Mouse (Mus musculus) heart, embryonic 12.5 days (tissue): ENCODE results near the gene Nkain4. TPM values are rescaled to one million over a fixed set of nuclear protein-coding genes. Genes with fewer than 3 reads are reported as not detected.

Source experiments
- ATAC-seq: fragments of 200-750 bp; cut with Nextera tagmentation; 2 replicates; pipeline ENCODE4 v1.8.0; 2017; ENCODE audit warnings: moderate TSS enrichment, moderate library complexity; ENCODE audit not compliant: insufficient number of reproducible peaks, low FRiP score
- H3K27ac ChIP-seq: fragments of 300-500 bp; sonication (generic); 2 replicates; pipeline ENCODE4 v1.5.1; 2016; ENCODE audit warnings: mild to moderate bottlenecking, moderate library complexity; ENCODE audit not compliant: poor library complexity, severe bottlenecking
- H3K27me3 ChIP-seq: fragments of 300-500 bp; sonication (generic); replicated peaks from 2 replicates; pipeline ENCODE4 v1.6.1; 2016; ENCODE audit warnings: mild to moderate bottlenecking, moderate library complexity
- H3K36me3 ChIP-seq: fragments of 300-500 bp; sonication (generic); 2 replicates; pipeline ENCODE4 v1.6.1; 2016; ENCODE audit warnings: mild to moderate bottlenecking, moderate library complexity
- H3K4me1 ChIP-seq: fragments of 300-500 bp; sonication (generic); replicated peaks from 2 replicates; pipeline ENCODE4 v1.6.1; 2016; ENCODE audit warnings: mild to moderate bottlenecking
- H3K4me2 ChIP-seq: fragments of 300-500 bp; sonication (generic); 2 replicates; pipeline ENCODE4 v1.6.1; 2016; ENCODE audit warnings: mild to moderate bottlenecking, moderate library complexity
- H3K4me3 ChIP-seq: fragments of 300-500 bp; sonication (generic); 2 replicates; pipeline ENCODE4 v1.5.1; 2016; ENCODE audit warnings: mild to moderate bottlenecking
- H3K9ac ChIP-seq: fragments of 300-500 bp; sonication (generic); 2 replicates; pipeline ENCODE4 v1.6.1; 2016; ENCODE audit warnings: mild to moderate bottlenecking, moderate library complexity
- H3K9me3 ChIP-seq: fragments of 300-500 bp; sonication (generic); replicated peaks from 2 replicates; pipeline ENCODE4 v1.6.1; 2016; ENCODE audit warnings: mild to moderate bottlenecking, moderate library complexity
- WGBS: fragments of 180-500 bp; shearing (Covaris S2); methylation state at CpG from one replicate; pipeline ENCODE4 v1.1.7; 2016; 5-methylcytosine and 5-hydroxymethylcytosine counted together
- polyA plus RNA-seq: library from polyadenylated mRNA; unstranded; fragments of >200 nt; fragmentation: Nextera tagmentation; extraction: Ambion mirVana; gene quantifications from 2 replicates; pipeline ENCODE4 v1.2.1, GENCODE M21; 2016

Nkain4 gene
- polyA plus RNA-seq, 1 experiment from 2014 or later: 37.1 TPM

DNA sequence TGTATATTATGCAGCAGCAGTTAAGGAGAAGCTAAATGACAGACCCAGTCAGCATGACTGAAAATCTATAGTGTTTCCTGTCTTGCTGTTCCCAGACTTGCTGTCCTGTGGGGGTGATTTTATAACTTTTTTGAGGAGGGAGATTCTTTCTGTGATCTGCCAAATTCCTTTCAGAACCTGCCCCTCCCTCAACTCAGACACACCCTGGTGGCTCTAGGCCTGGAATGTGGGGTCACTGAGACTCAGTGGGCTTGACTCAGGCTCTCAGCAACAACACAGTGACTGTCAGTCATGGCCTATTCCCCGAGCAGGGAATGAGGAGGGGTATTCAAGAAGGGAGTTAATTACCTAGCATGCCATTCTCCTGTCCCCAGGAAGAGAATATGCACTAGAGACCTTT is 4.6 kb downstream of the Nkain4 start:
- ATAC-seq: no peak
- Histone ChIP-seq H3K4me3 (no peak overlapping the region), H3K4me2 (no peak overlapping the region), H3K27ac (no peak overlapping the region), H3K27me3 (peaks cover 21% of the 10 kb centered on the region), H3K36me3 (no peaks in the 10 kb centered on the region), H3K9me3 (no peaks in the 10 kb centered on the region), H3K4me1 (peaks cover 33% of the 10 kb centered on the region), H3K9ac (no peak overlapping the region)
- 47% methylated on average over 1 of the region's 1 CpGs for WGBS

GRCm38 (mm10) chr2:180941869-180942268 is 12.6 kb downstream of the Nkain4 start:
- peak; percentile 66; the same call in 1 of the 2 replicates for ATAC-seq
- H3K4me3 ChIP-seq: no peak overlapping the region
- no peak overlapping the region for H3K4me2 ChIP-seq
- 0 out of 2 replicates have a peak, but pooled peaks cover 6% of the 10 kb centered on the region for H3K27me3 ChIP-seq
- H3K36me3 ChIP-seq: no peaks in the 10 kb centered on the region
- H3K27ac ChIP-seq: peak overlapping the region; percentile 48; the same call in 1 of the 2 replicates
- no peak overlapping the region for H3K9ac ChIP-seq
- H3K9me3 ChIP-seq: no peaks in the 10 kb centered on the region
- peaks cover 11% of the 10 kb centered on the region for H3K4me1 ChIP-seq

GRCm38 (mm10) chr2:180940187-180940586 is 14.3 kb downstream of the Nkain4 start:
- H3K4me2 ChIP-seq: no peak overlapping the region
- peaks cover 11% of the 10 kb centered on the region for H3K4me1 ChIP-seq
- no peak overlapping the region for H3K27ac ChIP-seq
- no peaks in the 10 kb centered on the region for H3K9me3 ChIP-seq
- no peak overlapping the region for H3K4me3 ChIP-seq
- no peaks in the 10 kb centered on the region for H3K36me3 ChIP-seq
- H3K9ac ChIP-seq: no peak overlapping the region
- no peak for ATAC-seq
- 0 out of 2 replicates have a peak, but pooled peaks cover 6% of the 10 kb centered on the region for H3K27me3 ChIP-seq

GRCm38 (mm10) chr2:180932418-180932817 is 22.1 kb downstream of the Nkain4 start:
- 0 out of 2 replicates have a peak, but pooled peaks cover 19% of the 10 kb centered on the region for H3K27me3 ChIP-seq
- no peak for ATAC-seq
- 74% methylated on average over 1 of the region's 1 CpGs for WGBS
- peaks cover 5% of the 10 kb centered on the region; the same call in 1 of the 2 replicates for H3K4me1 ChIP-seq
- no peak overlapping the region for H3K4me2 ChIP-seq
- H3K9me3 ChIP-seq: no peaks in the 10 kb centered on the region
- H3K36me3 ChIP-seq: no peaks in the 10 kb centered on the region
- no peak overlapping the region for H3K9ac ChIP-seq
- no peak overlapping the region for H3K27ac ChIP-seq
- H3K4me3 ChIP-seq: no peak overlapping the region

- ATAC-seq: no peak
- Histone ChIP-seq H3K9ac (no peak within 1 kb of the TSS; the same call in 1 of the 2 replicates), H3K9me3 (no peaks in the 10 kb centered on the region), H3K4me3 (no peak within 1 kb of the TSS), H3K4me2 (no peak within 1 kb of the TSS), H3K27me3 (peaks cover 15% of the 10 kb centered on the region; the same call in 1 of the 2 replicates), H3K4me1 (peaks cover 5% of the 10 kb centered on the region; the same call in 1 of the 2 replicates), H3K36me3 (no peaks in the 10 kb centered on the region), H3K27ac (no peak within 1 kb of the TSS)
- WGBS: 46% methylated on average over 4 of the region's 4 CpGs
Measured at GRCm38 (mm10) chr2:180928723-180929122, 25.8 kb downstream of the Nkain4 start, which contains the start of gene Birc7. Birc7 (plus strand) TSS chr2:180929023.

- H3K36me3 ChIP-seq: no peaks in the 10 kb centered on the region
- 7% methylated on average over 4 of the region's 4 CpGs for WGBS
Measured at GRCm38 (mm10) chr2:180925176-180925575, 29.3 kb downstream of the Nkain4 start.

GRCm38 (mm10) chr2:180922739-180923138 is 31.8 kb downstream of the Nkain4 start:
- 82% methylated on average over 6 of the region's 6 CpGs for WGBS
- Histone ChIP-seq H3K4me1 (peaks cover 10% of the 10 kb centered on the region), H3K4me3 (no peak overlapping the region), H3K4me2 (no peak overlapping the region), H3K27me3 (no peaks in the 10 kb centered on the region; the same call in 1 of the 2 replicates), H3K9me3 (no peaks in the 10 kb centered on the region), H3K9ac (no peak overlapping the region), H3K36me3 (peaks cover 9% of the 10 kb centered on the region), H3K27ac (no peak overlapping the region)
- ATAC-seq: no peak

More at GRCm38 (mm10) chr2:180925176-180925575, 29.3 kb downstream of the Nkain4 start:
- Histone ChIP-seq H3K4me3 (no peak overlapping the region), H3K9me3 (no peaks in the 10 kb centered on the region), H3K4me2 (no peak overlapping the region), H3K9ac (no peak overlapping the region), H3K4me1 (peaks cover 7% of the 10 kb centered on the region; the same call in 1 of the 2 replicates), H3K27me3 (no peaks in the 10 kb centered on the region; the same call in 1 of the 2 replicates), H3K27ac (no peak overlapping the region)
- no peak for ATAC-seq

DNA sequence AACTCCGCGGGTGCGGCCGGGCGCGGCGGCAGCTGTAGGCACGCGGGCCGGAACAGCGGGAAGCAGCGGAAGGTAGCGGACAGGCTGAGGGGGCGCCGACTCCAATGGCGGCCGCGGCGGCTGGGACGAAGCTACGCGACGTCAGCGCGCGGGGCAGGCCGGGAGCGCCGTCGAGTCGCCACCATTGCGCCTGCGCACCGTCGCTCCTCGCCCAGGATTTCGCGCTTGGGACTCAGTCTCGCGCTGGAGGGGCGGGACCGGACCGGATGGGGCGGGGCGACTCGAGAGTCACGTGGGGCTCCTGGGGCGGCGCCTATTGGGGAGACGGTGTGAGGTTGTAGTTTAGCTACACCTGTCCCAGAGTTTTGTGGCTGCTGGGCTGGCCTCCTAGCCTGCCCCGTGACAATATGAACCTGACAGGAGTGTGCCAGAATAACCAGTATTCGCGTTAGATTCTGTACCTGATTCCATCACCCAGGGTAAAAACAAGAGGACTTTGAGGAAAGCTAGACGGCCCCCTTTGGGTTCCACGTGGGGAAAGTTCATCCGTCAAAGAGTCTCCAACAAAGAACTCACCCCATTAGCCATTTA is 33.6 kb downstream of the Nkain4 start, which contains the start of gene Ythdf1:
Gene Ythdf1 (minus strand): TSS at position 140 of the 591 bp plus-strand sequence.
- peak; percentile 98 for ATAC-seq
- H3K27ac ChIP-seq: peak within 1 kb of the TSS; percentile 82
- H3K36me3 ChIP-seq: peaks cover 23% of the 10 kb centered on the region
- peak within 1 kb of the TSS; percentile 98 for H3K9ac ChIP-seq
- H3K27me3 ChIP-seq: no peaks in the 10 kb centered on the region; the same call in 1 of the 2 replicates
- H3K4me1 ChIP-seq: peaks cover 15% of the 10 kb centered on the region
- H3K9me3 ChIP-seq: no peaks in the 10 kb centered on the region
- under 1% methylated on average over 56 of the region's 56 CpGs for WGBS
- peak within 1 kb of the TSS; percentile 96 for H3K4me3 ChIP-seq
- H3K4me2 ChIP-seq: peak within 1 kb of the TSS; percentile 85

GRCm38 (mm10) chr2:180919913-180920809 is 34.3 kb downstream of the Nkain4 start:
- peaks cover 30% of the 10 kb centered on the region for H3K36me3 ChIP-seq
- peak overlapping the region; percentile 85 for H3K4me2 ChIP-seq
- peak overlapping the region; percentile 82 for H3K27ac ChIP-seq
- H3K4me3 ChIP-seq: peak overlapping the region; percentile 96
- peak; percentile 48 for ATAC-seq
- H3K27me3 ChIP-seq: no peaks in the 10 kb centered on the region; the same call in 1 of the 2 replicates
- under 1% methylated on average over 61 of the region's 61 CpGs for WGBS
- H3K4me1 ChIP-seq: peaks cover 21% of the 10 kb centered on the region
- H3K9me3 ChIP-seq: no peaks in the 10 kb centered on the region
- H3K9ac ChIP-seq: peak overlapping the region; percentile 98

DNA sequence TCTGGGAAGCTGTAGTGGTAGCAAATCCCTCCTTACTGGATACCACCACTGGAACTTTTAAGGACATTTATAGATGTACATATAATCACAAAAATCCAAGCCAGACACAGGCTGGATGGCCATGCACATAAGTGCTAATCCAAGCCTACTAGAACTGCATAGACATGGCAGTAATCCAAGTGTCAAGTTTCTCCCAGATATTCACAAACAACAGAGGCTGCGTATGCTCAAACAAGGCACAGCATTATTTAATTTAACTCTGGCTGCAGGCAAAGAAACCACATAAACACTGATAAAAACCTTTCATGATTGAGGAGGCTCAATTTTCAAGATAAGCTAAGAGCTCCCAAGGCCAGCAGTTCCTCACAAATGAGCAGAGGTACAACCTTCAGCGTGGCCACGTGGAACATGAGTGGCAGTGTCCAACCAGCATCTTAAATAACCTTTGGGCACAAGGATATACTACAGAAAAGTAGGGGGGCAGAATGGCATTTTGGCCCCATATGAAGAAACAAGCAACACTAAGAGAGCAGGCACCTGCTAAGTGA is 38.5 kb downstream of the Nkain4 start:
- ATAC-seq: no peak
- Histone ChIP-seq H3K27ac (no peak overlapping the region), H3K27me3 (no peaks in the 10 kb centered on the region), H3K4me1 (peaks cover 30% of the 10 kb centered on the region), H3K9ac (no peak overlapping the region), H3K9me3 (no peaks in the 10 kb centered on the region), H3K36me3 (peaks cover 68% of the 10 kb centered on the region), H3K4me3 (no peak overlapping the region), H3K4me2 (no peak overlapping the region)
- 52% methylated on average over 3 of the region's 3 CpGs for WGBS

- no peak overlapping the region for H3K9ac ChIP-seq
- 86% methylated on average over 12 of the region's 12 CpGs for WGBS
- H3K4me1 ChIP-seq: peaks cover 18% of the 10 kb centered on the region
- ATAC-seq: no peak
- H3K27ac ChIP-seq: no peak overlapping the region
- H3K4me2 ChIP-seq: no peak overlapping the region
- peaks cover 75% of the 10 kb centered on the region for H3K36me3 ChIP-seq
- no peaks in the 10 kb centered on the region for H3K27me3 ChIP-seq
- H3K9me3 ChIP-seq: no peaks in the 10 kb centered on the region
- no peak overlapping the region for H3K4me3 ChIP-seq
Measured at GRCm38 (mm10) chr2:180910928-180911327, 43.6 kb downstream of the Nkain4 start.
